Comparison of ENCODE assay signal across 15 mouse cellular contexts in the genomic region with DNA sequence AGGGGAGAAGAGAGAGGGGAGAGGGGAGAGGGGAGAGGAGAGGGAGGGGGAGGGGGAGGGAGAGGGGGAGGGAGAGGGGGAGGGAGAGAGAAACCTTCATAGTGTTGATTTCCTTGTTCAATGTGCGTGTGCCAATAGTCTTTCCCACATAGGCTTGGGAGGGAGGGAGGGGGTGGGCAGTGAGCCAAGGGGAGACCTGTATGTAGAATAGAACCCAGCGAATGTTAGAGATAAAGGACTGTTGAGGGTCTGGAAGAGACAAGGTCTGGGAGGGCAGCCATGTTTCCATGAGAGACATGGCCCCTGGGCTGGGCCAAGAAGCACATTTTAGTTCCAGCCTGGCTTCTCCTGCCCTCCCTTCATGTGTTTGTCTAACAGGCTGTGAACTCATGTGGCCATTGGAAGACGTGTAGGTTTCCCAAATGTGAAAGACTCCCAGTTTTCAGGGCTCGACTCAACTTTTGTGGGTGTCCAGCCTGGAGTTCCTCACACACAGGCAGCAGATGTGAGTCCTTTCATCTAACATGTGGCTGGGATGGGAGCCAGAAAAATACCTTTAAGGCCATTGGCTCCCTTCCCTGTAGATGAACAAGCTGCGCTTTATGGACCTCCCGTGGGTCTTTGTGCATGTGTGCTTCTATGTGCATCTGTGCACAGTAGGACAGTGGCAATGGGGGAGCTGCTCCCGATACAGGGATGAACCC.
DNase-seq lines count a peak whose midpoint lies in the region; ATAC-seq lines count a peak whose summit lies in the region.
"Had no signal": no experiment of that assay in that cellular context is flagged by ENCODE, and none has a peak within 500 bp of the region (broad histone marks: within the 10 kb centered on the region; RNA-seq: fewer than 3 reads in every experiment).

No protein-coding gene starts in this region.

- H3K27ac ChIP-seq in heart, embryonic 15.5 days = no peak overlapping the region
- no peak overlapping the region for H3K27ac ChIP-seq in midbrain, embryonic 13.5 days
- no peak overlapping the region for H3K27ac ChIP-seq in midbrain, embryonic 10.5 days (replicated peaks)
- H3K27ac ChIP-seq: forebrain, embryonic 15.5 days; heart, embryonic 13.5 days; hindbrain, embryonic 15.5 days had no signal

- DNase-seq in heart, adult 9 months (ENCODE audit: low spot score in 2 of 2) = no peak
- DNase-seq in midbrain, embryonic 10.5 days (ENCODE audit: low spot score) = no peak
- no peak for DNase-seq in thymus, postnatal 14 days
- DNase-seq: adrenal gland, adult 2 months; adrenal gland, postnatal 25 days; cerebellum, adult 2 months; cerebellum, postnatal 10 days; gastrocnemius, postnatal 36 days; heart, adult 11 months had no signal

- no peak overlapping the region for H3K4me2 ChIP-seq in heart, embryonic 15.5 days
- H3K4me2 ChIP-seq in midbrain, embryonic 13.5 days (replicated peaks) = no peak overlapping the region
- H3K4me2 ChIP-seq: forebrain, embryonic 15.5 days; heart, embryonic 13.5 days; hindbrain, embryonic 15.5 days had no signal

- H3K36me3 ChIP-seq in heart, embryonic 15.5 days = no peaks in the 10 kb centered on the region
- no peaks in the 10 kb centered on the region for H3K36me3 ChIP-seq in midbrain, embryonic 13.5 days
- H3K36me3 ChIP-seq in midbrain, embryonic 10.5 days = no peaks in the 10 kb centered on the region
- H3K36me3 ChIP-seq: forebrain, embryonic 15.5 days; heart, embryonic 13.5 days; hindbrain, embryonic 15.5 days had no signal

- no peaks in the 10 kb centered on the region for H3K27me3 ChIP-seq in heart, embryonic 15.5 days
- no peaks in the 10 kb centered on the region for H3K27me3 ChIP-seq in midbrain, embryonic 13.5 days
- no peaks in the 10 kb centered on the region for H3K27me3 ChIP-seq in midbrain, embryonic 10.5 days (ENCODE audit: low read depth, poor library complexity, severe bottlenecking)
- H3K27me3 ChIP-seq: forebrain, embryonic 15.5 days; heart, embryonic 13.5 days; hindbrain, embryonic 15.5 days had no signal

- H3K9ac ChIP-seq in heart, embryonic 15.5 days = no peak overlapping the region
- no peak overlapping the region for H3K9ac ChIP-seq in midbrain, embryonic 13.5 days (replicated peaks)
- H3K9ac ChIP-seq: forebrain, embryonic 15.5 days; heart, embryonic 13.5 days; hindbrain, embryonic 15.5 days had no signal

- H3K9me3 ChIP-seq in heart, embryonic 15.5 days (replicated peaks) = no peaks in the 10 kb centered on the region
- H3K9me3 ChIP-seq in midbrain, embryonic 13.5 days = no peaks in the 10 kb centered on the region
- no peaks in the 10 kb centered on the region for H3K9me3 ChIP-seq in midbrain, embryonic 10.5 days (replicated peaks)
- H3K9me3 ChIP-seq: forebrain, embryonic 15.5 days; heart, embryonic 13.5 days; hindbrain, embryonic 15.5 days had no signal

- peaks cover 3% of the 10 kb centered on the region; the same call in 1 of the 2 replicates for H3K4me1 ChIP-seq in heart, embryonic 15.5 days (replicated peaks)
- H3K4me1 ChIP-seq in midbrain, embryonic 13.5 days (replicated peaks) = no peaks in the 10 kb centered on the region
- H3K4me1 ChIP-seq in midbrain, embryonic 10.5 days = no peaks in the 10 kb centered on the region
- H3K4me1 ChIP-seq: forebrain, embryonic 15.5 days; heart, embryonic 13.5 days; hindbrain, embryonic 15.5 days had no signal

- no peak overlapping the region for H3K4me3 ChIP-seq in heart, embryonic 15.5 days
- H3K4me3 ChIP-seq in midbrain, embryonic 13.5 days (replicated peaks) = no peak overlapping the region
- no peak overlapping the region for H3K4me3 ChIP-seq in midbrain, embryonic 10.5 days
- H3K4me3 ChIP-seq: forebrain, embryonic 15.5 days; heart, embryonic 13.5 days; hindbrain, embryonic 15.5 days had no signal

- ATAC-seq in heart, embryonic 15.5 days (replicated peaks; ENCODE audit: insufficient number of reproducible peaks, insufficient read depth, low FRiP score, low read depth) = 0 out of 2 replicates have a peak, but pooled peaks have one; percentile 24
- ATAC-seq in midbrain, embryonic 13.5 days = peak; percentile 37; the same call in 1 of the 2 replicates
- 0 out of 2 replicates have a peak, but pooled peaks have one; percentile 9 for ATAC-seq in megakaryocyte progenitor cell, adult 5-6 weeks (replicated peaks; ENCODE audit: poor library complexity)
- ATAC-seq: forebrain, embryonic 15.5 days had no signal

- WGBS in heart, embryonic 15.5 days = 67% methylated on average over 7 of the region's 7 CpGs
- 79% methylated on average over 7 of the region's 7 CpGs for WGBS in midbrain, embryonic 13.5 days
- 93% methylated on average over 7 of the region's 7 CpGs for WGBS in midbrain, embryonic 10.5 days
